Mouse (Mus musculus): ENCODE measurements around the gene Gclm.
"Not testable (repeated sequence)": the region's sequence is repeated elsewhere in the genome, so short reads cannot be mapped to it uniquely, and the experiment has no call there.

Gene Gclm

DNA sequence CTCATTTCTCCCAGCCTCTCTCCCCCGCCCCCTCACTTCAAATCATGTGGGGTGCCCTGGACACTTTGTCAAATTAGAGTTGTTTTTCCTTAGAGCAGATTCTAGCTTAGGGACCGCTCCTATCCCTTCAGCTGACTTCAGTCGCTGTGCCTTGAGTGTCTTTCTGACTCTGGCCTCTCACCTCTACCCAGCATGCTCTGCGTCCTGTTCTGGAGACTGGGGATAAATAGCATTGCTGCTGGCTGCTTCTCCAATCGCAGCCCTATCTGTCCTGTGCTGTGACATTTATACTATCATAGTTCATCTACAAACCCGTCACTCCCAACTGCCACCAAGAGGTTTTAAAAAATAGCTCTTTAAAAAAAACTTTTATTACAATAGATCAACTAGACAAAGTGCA, 2.5 kb upstream of the Gclm start:
- no peak for DNase-seq

GRCm38 (mm10) chr3:122243416-122244167, 1.8 kb upstream of the Gclm start:
- no peak for DNase-seq

GRCm38 (mm10) chr3:122244759-122245158, 598 bp upstream of the Gclm start:
- no peak for DNase-seq

- DNase-seq: peak; percentile 65
Observed at GRCm38 (mm10) chr3:122245878-122246332, 548 bp downstream of the Gclm start.

DNA sequence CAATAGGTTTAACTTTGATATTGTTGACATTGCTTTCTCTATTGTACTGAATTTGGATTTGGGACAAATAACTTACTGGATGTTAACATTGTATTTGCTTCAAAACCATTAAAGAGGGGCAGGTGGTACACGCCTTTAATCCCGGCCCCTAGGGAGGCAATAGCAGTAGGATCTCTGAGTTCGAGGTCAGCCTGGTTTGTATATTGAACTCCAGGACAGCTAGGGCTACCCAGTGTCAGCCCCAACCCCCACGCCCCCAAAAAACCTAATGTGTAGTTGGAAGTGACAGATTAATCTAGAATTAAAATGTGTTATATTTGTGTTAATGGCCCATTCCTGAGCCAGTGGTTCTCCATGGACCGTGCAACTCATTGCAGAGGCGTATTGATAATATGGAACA, 1.0 kb downstream of the Gclm start:
- DNase-seq: no peak

- DNase-seq: no peak
Observed at GRCm38 (mm10) chr3:122246986-122247767, 1.8 kb downstream of the Gclm start.

DNA sequence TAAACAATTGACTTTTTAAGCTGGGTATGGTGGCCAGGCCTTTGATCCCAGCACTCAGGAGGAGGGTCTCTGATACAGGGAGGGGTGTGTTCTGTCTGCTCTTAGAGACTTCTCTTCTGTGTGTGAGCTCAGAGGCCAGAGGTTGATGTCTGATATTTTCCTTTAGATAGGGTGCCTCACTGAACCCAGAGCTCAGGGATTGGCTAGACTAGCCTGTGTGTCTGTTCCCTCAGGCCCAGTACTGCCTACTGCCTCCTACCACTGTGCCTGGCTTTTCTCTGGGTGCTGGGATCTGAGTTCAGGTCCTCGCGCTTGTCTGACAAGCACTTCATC, 2.4 kb downstream of the Gclm start:
- no peak for DNase-seq

- DNase-seq: no peak
Observed at GRCm38 (mm10) chr3:122252466-122253253, 7.3 kb downstream of the Gclm start.

- not testable (repeated sequence) for DNase-seq
Observed at GRCm38 (mm10) chr3:122254050-122254449, 8.7 kb downstream of the Gclm start.

DNA sequence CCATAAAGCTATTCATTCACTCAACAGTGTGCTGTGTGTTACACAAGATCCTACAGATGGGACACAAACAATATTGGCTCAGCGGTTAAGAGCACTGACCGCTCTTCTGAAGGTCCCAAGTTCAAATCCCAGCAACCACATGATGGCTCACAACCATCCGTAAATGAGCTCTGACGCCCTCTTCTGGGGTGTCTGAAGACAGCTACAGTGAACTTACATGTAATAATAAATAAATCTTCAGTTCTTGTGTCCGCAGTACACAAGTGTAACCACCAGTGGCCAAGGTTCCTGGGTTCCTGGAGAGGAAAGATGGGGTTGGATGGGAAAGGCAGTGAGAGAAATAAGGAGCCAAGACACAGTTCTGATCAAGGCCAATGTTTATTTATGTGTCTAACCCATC, 24.6 kb downstream of the Gclm start:
- DNase-seq: no peak

GRCm38 (mm10) chr3:122272565-122272964, 27.2 kb downstream of the Gclm start:
- DNase-seq: not testable (repeated sequence)

DNA sequence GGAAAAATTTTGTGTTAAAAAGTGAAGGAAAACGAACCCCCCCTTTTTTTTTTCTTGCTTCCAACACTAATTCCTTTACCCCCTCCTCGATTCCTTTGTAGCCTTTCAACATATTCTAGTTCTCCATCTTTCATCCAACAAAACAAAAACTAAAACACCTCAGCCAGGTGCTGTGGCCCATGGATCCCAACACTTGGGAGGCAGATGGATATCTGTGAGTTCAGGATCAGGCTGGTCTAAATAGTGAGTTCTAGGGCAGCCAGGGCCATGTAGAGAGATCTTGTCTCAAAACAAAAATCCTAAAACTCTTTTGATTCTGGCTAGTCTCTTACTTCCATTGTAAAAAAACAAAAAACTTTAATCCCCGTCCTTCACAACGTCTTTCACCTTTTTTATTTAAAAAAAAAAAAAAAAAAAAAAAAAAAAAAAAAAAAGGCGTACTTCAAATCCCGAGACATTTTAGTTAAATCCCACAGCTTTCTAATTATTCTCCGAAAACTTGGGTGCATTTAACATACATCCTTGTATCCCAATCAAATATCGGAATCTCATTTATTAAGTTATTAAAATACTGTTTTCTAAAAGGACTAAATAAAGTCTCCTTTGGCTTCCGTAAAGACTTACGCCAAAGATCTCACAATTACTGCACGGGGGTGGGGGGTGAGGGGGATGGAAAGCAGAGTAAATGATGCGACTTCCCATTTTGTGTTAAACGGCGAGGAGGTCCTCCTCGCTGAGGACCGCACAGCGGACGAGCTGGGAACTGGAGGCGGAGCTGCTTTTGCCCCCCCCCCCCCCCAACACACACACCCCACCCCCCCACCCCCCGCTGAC, 28.3 kb downstream of the Gclm start:
- DNase-seq: no peak

GRCm38 (mm10) chr3:122274241-122275024, 29.1 kb downstream of the Gclm start, which contains the start of gene Dnttip2:
Gene Dnttip2 (plus strand): TSS chr3:122274388.
- DNase-seq: peak; percentile 90

DNA sequence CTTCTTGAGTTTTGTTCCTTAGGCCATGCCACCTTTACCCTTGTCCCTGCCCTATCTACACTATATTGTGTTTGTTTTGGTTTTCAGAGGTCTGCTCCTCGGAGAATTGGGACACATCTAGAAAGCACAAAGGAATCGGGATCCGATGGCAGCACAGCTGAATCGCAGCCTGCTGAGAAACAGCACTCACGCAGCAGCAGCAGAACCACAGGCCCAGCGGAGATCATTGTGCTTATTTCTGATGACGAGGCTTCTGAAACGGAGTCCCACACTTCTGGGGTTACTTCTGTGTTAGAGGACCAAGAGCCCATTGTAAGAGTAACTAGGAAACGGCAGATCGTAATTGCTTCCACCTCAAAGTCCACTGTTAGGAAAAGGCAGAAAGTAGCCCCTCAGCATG, 29.8 kb downstream of the Gclm start:
- DNase-seq: no peak

GRCm38 (mm10) chr3:122287195-122287594, 41.8 kb downstream of the Gclm start:
- no peak for DNase-seq

GRCm38 (mm10) chr3:122288613-122289195, 43.3 kb downstream of the Gclm start:
- no peak for DNase-seq

DNA sequence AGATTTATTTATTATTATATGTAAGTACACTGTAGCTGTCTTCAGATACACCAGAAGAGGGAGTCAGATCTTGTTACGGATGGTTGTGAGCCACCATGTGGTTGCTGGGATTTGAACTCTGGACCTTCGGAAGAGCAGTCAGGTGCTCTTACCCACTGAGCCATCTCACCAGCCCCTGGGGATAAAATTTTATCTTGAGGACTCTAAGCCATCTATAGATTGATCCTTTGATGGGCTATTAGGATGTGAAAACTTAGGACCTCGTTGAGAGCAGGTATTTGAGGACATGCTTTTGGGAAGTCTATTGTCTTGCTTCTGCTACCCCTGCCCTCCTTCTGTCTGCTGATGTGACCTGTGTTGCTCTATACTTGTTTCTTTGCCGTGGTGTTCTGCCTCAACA, 44.0 kb downstream of the Gclm start:
- not testable (repeated sequence) for DNase-seq

- DNase-seq: no peak
Observed at GRCm38 (mm10) chr3:122290696-122291095, 45.3 kb downstream of the Gclm start.

GRCm38 (mm10) chr3:122291828-122292227, 46.5 kb downstream of the Gclm start:
- no peak for DNase-seq

DNA sequence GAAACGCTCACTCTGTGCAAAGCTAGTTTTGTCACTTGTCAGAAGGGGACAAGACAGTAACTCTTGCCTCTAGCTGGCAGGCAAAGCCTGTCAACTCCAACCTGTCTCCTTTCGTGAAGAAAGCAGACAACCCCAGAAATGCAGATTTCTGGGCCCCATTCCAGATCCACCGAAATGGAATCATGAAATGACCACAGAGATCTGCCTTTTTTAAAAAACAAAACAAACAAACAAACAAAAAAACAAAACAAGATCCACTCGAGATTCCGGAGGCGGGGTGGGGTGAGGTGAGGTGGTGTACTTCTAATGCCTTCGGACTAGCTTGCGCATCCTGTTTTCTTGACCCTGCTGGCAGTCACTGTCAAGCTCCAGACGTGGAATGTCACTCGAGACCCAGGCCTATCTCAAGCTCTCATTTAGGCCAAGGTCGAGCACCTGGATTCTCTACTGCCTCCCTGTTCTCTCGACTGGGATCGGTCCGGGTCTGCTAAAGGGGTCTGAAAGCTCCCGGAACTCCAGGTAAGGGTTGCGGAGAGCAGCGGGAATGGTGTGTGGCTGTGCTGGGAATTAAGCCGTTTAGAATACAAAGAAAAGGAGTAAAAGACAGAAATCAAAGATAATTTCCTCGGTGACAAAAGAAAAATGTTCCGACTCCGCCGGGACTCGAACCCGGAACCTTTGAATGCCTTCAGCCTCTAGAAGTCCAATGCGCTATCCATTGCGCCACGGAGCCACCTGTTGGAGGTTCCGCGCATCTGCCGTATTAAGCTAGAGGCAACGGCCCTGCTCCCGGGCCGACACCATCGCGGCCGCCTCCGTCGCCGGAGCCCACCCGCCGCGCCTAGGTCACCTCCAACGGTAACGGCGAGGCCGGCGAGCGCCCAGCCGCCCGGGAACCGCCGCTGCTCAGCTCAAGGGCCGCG, 47.2 kb downstream of the Gclm start:
- peak; percentile 94 for DNase-seq
